Mouse (Mus musculus) stomach, embryonic 16.5 days (tissue): Measurements from ENCODE around the gene Inafm1. TPM values are rescaled to one million over a fixed set of nuclear protein-coding genes. Genes with fewer than 3 reads are reported as not detected.
"Not testable (repeated sequence)": the region's sequence is repeated elsewhere in the genome, so short reads cannot be mapped to it uniquely, and the experiment has no call there.

Experiments used
- ATAC-seq: fragments of 200-750 bp; cut with Nextera tagmentation; 2 replicates; pipeline ENCODE4 v1.8.0; 2017; ENCODE audit warnings: moderate number of reproducible peaks, moderate TSS enrichment; ENCODE audit not compliant: insufficient read depth, low FRiP score
- H3K27ac ChIP-seq: fragments of 300-500 bp; sonication (generic); 2 replicates; pipeline ENCODE4 v1.5.1; 2014; ENCODE audit warnings: low read length
- H3K27me3 ChIP-seq: fragments of 300-500 bp; sonication (generic); 2 replicates; pipeline ENCODE4 v1.6.1; 2014; ENCODE audit warnings: low read length, control low read depth, mixed read lengths; ENCODE audit not compliant: control insufficient read depth, insufficient read depth
- H3K36me3 ChIP-seq: fragments of 300-500 bp; sonication (generic); 2 replicates; pipeline ENCODE4 v1.6.1; 2014; ENCODE audit warnings: low read length; ENCODE audit not compliant: control insufficient read depth, insufficient read depth
- H3K4me1 ChIP-seq: fragments of 300-500 bp; sonication (generic); 2 replicates; pipeline ENCODE4 v1.6.1; 2014; ENCODE audit warnings: low read length, control low read depth, mixed read lengths; ENCODE audit not compliant: control insufficient read depth, insufficient read depth
- H3K4me2 ChIP-seq: fragments of 300-500 bp; sonication (generic); 2 replicates; pipeline ENCODE4 v1.6.1; 2014; ENCODE audit warnings: low read depth, low read length, mixed read lengths
- H3K4me3 ChIP-seq: fragments of 300-500 bp; sonication (generic); replicated peaks from 2 replicates; pipeline ENCODE4 v1.5.1; 2014; ENCODE audit warnings: mild to moderate bottlenecking, low read length
- H3K9ac ChIP-seq: fragments of 300-500 bp; sonication (generic); 2 replicates; pipeline ENCODE4 v1.6.1; 2014; ENCODE audit warnings: low read length
- H3K9me3 ChIP-seq: fragments of 300-500 bp; sonication (generic); replicated peaks from 2 replicates; pipeline ENCODE4 v1.6.1; 2016; ENCODE audit warnings: low read length, control low read depth; ENCODE audit not compliant: control insufficient read depth
- WGBS: fragments of 180-500 bp; shearing (Covaris S2); extraction: QIAGEN DNeasy Blood & Tissue Kit; methylation state at CpG from one replicate; pipeline ENCODE4 v1.1.7; 2014; 5-methylcytosine and 5-hydroxymethylcytosine counted together
- polyA plus RNA-seq: library from polyadenylated mRNA; unstranded; fragments of >200 nt; fragmentation: Nextera tagmentation; extraction: Ambion mirVana; gene quantifications from 2 replicates; pipeline ENCODE4 v1.2.1, GENCODE M21; 2015

Gene Inafm1
- polyA plus RNA-seq, 1 experiment from 2014 or later: 12.8 TPM

DNA sequence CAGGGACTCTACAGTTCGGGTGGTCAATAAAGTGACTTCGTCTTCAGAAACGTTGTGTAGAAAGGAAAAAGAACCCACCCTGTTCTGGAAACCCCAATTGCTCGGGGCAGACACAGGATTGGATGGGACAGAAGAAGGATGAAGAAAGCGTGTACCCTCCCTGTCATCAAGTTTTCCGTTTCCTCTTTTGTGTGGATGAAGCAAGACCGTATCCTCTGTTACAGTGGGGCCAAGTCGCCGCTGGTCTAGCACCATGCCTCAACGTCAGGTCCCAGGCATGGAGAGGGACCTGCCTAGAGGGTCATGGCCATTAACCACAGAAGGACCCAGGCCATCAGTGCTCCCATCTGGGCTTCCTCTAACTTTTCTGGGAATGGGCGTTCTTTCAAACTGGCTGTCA lies 15.6 kb downstream of the Inafm1 start:
- no peaks in the 10 kb centered on the region for H3K9me3 ChIP-seq
- H3K9ac ChIP-seq: no peak overlapping the region
- H3K4me2 ChIP-seq: no peak overlapping the region
- no peak overlapping the region for H3K27ac ChIP-seq
- no peaks in the 10 kb centered on the region for H3K4me1 ChIP-seq
- H3K36me3 ChIP-seq: no peaks in the 10 kb centered on the region
- WGBS: 82% methylated on average over 11 of the region's 11 CpGs
- ATAC-seq: no peak
- H3K4me3 ChIP-seq: no peak overlapping the region
- no peaks in the 10 kb centered on the region for H3K27me3 ChIP-seq

DNA sequence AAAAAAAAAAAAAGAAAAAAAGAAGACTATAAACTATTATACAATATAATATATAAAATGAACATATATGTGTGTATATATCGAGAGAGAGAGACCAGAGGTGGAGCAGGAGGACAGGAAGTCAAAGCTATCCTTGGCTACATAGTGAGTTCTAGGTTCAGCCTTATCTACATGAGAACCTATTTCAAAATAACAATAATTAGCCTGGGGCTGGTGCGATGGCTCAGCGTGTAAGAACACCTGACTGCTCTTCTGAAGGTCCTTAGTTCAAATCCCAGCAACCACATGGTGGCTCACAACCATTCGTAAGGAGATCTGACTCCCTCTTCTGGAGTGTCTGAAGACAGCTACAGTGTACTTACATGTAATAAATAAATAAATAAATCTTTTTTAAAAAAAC lies 17.5 kb downstream of the Inafm1 start:
- H3K4me3 ChIP-seq, H3K36me3 ChIP-seq, H3K27me3 ChIP-seq, ATAC-seq, H3K4me2 ChIP-seq, H3K27ac ChIP-seq, H3K4me1 ChIP-seq, H3K9me3 ChIP-seq, H3K9ac ChIP-seq: not testable (repeated sequence)
- WGBS: 79% methylated on average over 4 of the region's 4 CpGs

DNA sequence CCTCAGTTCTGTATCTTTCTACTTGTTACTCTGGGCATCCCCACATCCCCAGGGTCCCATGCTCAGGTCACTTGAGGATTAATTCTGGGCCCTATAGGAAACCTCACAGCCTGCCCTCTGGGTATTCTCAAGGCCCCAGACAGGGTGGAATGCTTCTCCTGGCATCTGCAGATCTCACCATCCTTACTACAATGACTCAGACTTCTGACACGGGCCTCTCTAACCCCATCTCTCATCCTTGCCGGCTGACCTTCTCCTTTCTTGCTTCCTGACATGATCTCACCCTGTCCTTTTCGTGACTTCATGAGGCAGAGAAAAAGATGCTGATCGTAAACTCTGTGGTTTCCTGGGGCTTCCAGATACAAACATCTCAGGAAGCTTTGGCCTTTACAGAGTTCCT lies 19.2 kb downstream of the Inafm1 start:
- Histone ChIP-seq H3K9me3 (no peaks in the 10 kb centered on the region), H3K27ac (no peak overlapping the region), H3K4me2 (no peak overlapping the region), H3K27me3 (no peaks in the 10 kb centered on the region), H3K36me3 (no peaks in the 10 kb centered on the region), H3K4me1 (no peaks in the 10 kb centered on the region), H3K4me3 (no peak overlapping the region), H3K9ac (no peak overlapping the region)
- 47% methylated on average over 4 of the region's 4 CpGs for WGBS
- ATAC-seq: no peak

DNA sequence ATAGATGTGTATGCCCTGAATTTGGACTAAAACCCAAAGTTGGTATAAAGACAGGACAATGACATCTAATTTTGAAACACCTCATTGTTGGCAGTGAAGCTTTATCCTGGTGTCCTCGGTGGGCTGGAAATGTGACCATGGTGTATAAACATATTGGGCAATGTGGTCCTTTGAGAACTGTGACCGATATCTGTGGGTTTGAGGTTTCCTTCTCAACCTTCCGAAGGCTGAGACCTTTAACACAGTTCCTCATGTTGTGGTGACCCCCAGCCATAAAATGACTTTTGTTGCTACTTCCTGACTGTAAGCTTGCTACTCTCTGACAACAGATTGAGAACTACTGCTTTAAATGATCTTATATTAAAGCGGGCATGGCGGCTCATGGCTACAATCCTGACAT lies 22.7 kb downstream of the Inafm1 start:
- Histone ChIP-seq H3K36me3 (no peaks in the 10 kb centered on the region), H3K4me1 (no peaks in the 10 kb centered on the region)
- 76% methylated on average over 5 of the region's 5 CpGs for WGBS

DNA sequence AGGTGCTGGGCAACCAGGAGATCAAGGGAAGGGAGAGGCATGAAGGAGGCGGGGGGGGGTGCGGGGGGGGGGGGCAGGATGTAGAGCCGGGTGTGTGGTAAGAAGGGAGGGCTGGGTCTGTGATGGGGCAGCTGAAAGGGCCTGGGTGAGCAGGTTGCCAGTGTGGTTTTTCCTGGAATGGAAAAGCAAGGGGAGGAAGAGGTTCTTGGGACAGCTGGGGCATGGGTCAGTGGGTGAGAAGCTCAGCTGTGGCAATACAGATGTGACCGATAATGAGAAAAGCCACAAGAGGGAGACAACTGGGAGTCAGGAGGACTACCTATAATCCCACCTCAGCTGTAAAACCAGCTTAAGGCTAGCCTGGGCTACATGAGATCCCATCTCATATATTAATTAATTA lies 27.5 kb downstream of the Inafm1 start:
- H3K27ac ChIP-seq: no peak overlapping the region
- no peak for ATAC-seq
- H3K9me3 ChIP-seq: no peaks in the 10 kb centered on the region
- no peaks in the 10 kb centered on the region for H3K36me3 ChIP-seq
- WGBS: 58% methylated on average over 3 of the region's 4 CpGs
- H3K4me3 ChIP-seq: no peak overlapping the region
- H3K4me1 ChIP-seq: no peaks in the 10 kb centered on the region
- no peak overlapping the region for H3K4me2 ChIP-seq
- no peak overlapping the region for H3K9ac ChIP-seq
- no peaks in the 10 kb centered on the region for H3K27me3 ChIP-seq

More for the DNA sequence above, 22.7 kb downstream of the Inafm1 start:
- H3K9ac ChIP-seq: no peak overlapping the region
- H3K27ac ChIP-seq: no peak overlapping the region
- H3K9me3 ChIP-seq: no peaks in the 10 kb centered on the region
- no peak overlapping the region for H3K4me3 ChIP-seq
- ATAC-seq: no peak
- no peaks in the 10 kb centered on the region for H3K27me3 ChIP-seq
- no peak overlapping the region for H3K4me2 ChIP-seq

DNA sequence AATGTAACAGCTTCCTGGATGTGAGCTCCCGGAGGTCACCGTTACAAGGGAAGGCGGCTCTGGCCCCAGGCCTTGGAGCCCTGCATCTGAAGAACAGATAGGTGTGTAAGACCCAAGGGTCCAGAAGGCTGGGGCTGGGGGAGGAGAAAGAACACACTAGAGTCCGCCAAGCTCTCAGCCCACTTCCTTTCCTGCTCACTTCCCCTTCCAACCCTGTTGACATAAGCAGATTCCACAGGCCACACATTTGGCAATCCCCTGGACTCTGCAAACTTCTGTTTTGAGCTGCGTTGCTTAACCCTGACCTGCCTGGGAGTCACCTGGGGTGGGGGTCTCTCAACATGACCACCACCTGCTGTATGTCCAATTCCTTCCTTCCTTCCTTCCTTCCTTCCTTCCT lies 29.4 kb downstream of the Inafm1 start, which contains the start of gene C5ar2:
TSS of gene C5ar2 (minus strand) at position 88 of the 400 bp plus-strand sequence.
- no peaks in the 10 kb centered on the region for H3K4me1 ChIP-seq
- 50% methylated on average over 5 of the region's 5 CpGs for WGBS
- H3K4me2 ChIP-seq: no peak within 1 kb of the TSS
- no peaks in the 10 kb centered on the region for H3K36me3 ChIP-seq
- no peak within 1 kb of the TSS for H3K27ac ChIP-seq
- no peaks in the 10 kb centered on the region for H3K27me3 ChIP-seq
- ATAC-seq: no peak
- no peaks in the 10 kb centered on the region for H3K9me3 ChIP-seq
- no peak within 1 kb of the TSS for H3K9ac ChIP-seq
- no peak within 1 kb of the TSS for H3K4me3 ChIP-seq

DNA sequence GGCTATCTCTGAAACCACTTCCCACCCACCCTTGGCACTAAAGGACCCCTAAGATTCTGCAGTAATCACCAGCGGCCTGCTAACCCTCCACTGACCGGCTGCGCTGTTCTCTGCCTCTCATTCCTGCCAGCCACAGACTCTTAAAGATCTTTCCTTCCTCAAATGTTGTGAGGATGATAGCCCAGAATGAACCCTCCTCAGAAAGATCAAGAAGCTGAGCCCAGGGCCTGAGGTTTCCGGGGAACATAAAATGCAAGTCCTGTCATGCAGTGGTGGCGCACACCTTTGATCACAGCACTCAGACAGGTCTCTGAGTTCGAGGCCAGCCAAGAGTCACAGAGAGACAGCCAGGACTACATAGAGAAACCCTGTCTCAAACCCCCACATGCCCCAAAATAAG lies 31.2 kb downstream of the Inafm1 start:
- 79% methylated on average over 6 of the region's 6 CpGs for WGBS

DNA sequence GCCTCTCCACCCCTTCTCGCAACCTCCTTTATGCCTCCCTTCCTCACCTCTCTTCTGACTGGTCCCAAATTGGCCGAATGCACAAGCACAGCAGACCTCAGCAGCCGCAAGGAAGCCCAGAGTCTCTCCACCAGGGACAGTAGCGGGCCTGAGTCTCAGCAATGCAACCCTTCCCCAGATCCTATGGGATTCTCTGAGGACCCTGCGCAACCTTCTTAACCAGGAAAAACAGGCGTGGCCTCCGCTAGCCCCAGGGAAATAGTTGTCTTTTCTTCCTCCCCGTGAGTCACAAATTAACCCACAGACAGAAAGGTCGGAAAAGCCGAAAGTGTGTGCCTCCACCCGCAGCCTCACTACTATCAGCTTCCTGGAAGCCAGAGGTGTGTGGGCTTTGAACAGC lies 31.6 kb downstream of the Inafm1 start:
- H3K4me1 ChIP-seq: no peaks in the 10 kb centered on the region
- WGBS: 55% methylated on average over 11 of the region's 11 CpGs
- no peaks in the 10 kb centered on the region for H3K36me3 ChIP-seq
- no peak overlapping the region for H3K4me2 ChIP-seq
- H3K9ac ChIP-seq: no peak overlapping the region
- H3K27me3 ChIP-seq: no peaks in the 10 kb centered on the region
- no peak overlapping the region for H3K27ac ChIP-seq
- H3K4me3 ChIP-seq: no peak overlapping the region
- no peaks in the 10 kb centered on the region for H3K9me3 ChIP-seq
- ATAC-seq: no peak

More for the DNA sequence above, 31.2 kb downstream of the Inafm1 start:
- no peak overlapping the region for H3K27ac ChIP-seq
- no peak overlapping the region for H3K4me3 ChIP-seq
- H3K4me2 ChIP-seq: no peak overlapping the region
- no peaks in the 10 kb centered on the region for H3K4me1 ChIP-seq
- H3K36me3 ChIP-seq: no peaks in the 10 kb centered on the region
- H3K9ac ChIP-seq: no peak overlapping the region
- H3K27me3 ChIP-seq: no peaks in the 10 kb centered on the region
- no peak for ATAC-seq
- H3K9me3 ChIP-seq: no peaks in the 10 kb centered on the region

DNA sequence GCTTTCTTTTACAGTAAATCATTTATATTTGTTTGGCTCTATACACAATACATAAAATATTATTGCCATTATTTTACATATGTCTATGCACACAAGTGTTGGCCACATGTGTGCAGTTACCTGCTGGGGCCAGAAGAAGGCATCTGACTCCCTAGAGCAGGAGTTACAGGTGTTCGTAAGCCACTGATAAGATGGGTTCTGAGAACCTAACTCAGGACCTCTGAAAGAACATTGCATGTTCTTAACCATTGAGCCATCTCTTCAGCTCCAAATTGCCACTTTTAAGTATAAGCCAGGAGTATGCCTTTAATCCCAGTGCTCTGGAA lies 32.5 kb downstream of the Inafm1 start:
- H3K9ac ChIP-seq: no peak overlapping the region
- no peak overlapping the region for H3K4me2 ChIP-seq
- ATAC-seq: no peak
- H3K4me3 ChIP-seq: no peak overlapping the region
- H3K27me3 ChIP-seq: no peaks in the 10 kb centered on the region
- H3K36me3 ChIP-seq: no peaks in the 10 kb centered on the region
- no peak overlapping the region for H3K27ac ChIP-seq
- no peaks in the 10 kb centered on the region for H3K9me3 ChIP-seq
- no peaks in the 10 kb centered on the region for H3K4me1 ChIP-seq
- WGBS: 98% methylated on average over 1 of the region's 1 CpGs
